Mouse (Mus musculus) myocyte (in vitro differentiated cells): ENCODE measurements around the gene Armh4. TPM values are rescaled to one million over a fixed set of nuclear protein-coding genes. Genes with fewer than 3 reads are reported as not detected.
"Not testable (repeated sequence)": the region's sequence is repeated elsewhere in the genome, so short reads cannot be mapped to it uniquely, and the experiment has no call there.

Source experiments
- H3K27me3 ChIP-seq: one replicate; pipeline ENCODE4 v1.6.1; 2011; ENCODE audit not compliant: control insufficient read depth, insufficient read depth, insufficient read length
- H3K36me3 ChIP-seq: one replicate; pipeline ENCODE4 v1.6.1; 2011; ENCODE audit not compliant: control insufficient read depth, insufficient read depth
- H3K4me2 ChIP-seq: one replicate; pipeline ENCODE4 v1.6.1; 2011; ENCODE audit warnings: low read depth, control low read depth
- H3K4me3 ChIP-seq: one replicate; pipeline ENCODE4 v1.5.1; 2011; ENCODE audit warnings: mild to moderate bottlenecking, control low read depth, moderate library complexity
- H3K79me2 ChIP-seq: one replicate; pipeline ENCODE4 v1.6.1; 2011; ENCODE audit not compliant: control insufficient read depth, insufficient read depth
- H3ac ChIP-seq: one replicate; pipeline ENCODE4 v1.6.1; 2011; ENCODE audit not compliant: control insufficient read depth, insufficient read length
- CEBPB ChIP-seq: IDR thresholded peaks from 2 replicates; pipeline ENCODE4 v1.6.1; 2011; ENCODE audit warnings: mild to moderate bottlenecking, moderate library complexity; ENCODE audit not compliant: poor library complexity, insufficient read depth, severe bottlenecking
- E2F4 ChIP-seq: IDR thresholded peaks from one replicate; pipeline ENCODE4 v1.6.1; 2011; ENCODE audit warnings: mild to moderate bottlenecking, control low read depth, moderate library complexity; ENCODE audit not compliant: insufficient read depth
- MAX ChIP-seq: IDR thresholded peaks from one replicate; pipeline ENCODE4 v1.6.1; 2011; ENCODE audit warnings: low read depth, mild to moderate bottlenecking, control low read depth
- MYOD1 ChIP-seq, 3 experiments: IDR thresholded peaks; one replicate each; pipeline ENCODE4 v1.6.1; 2011; ENCODE audit warnings: control low read depth in 2 of 3, low read depth in 2 of 3, mild to moderate bottlenecking in 2 of 3, moderate library complexity in 1 of 3; ENCODE audit not compliant: insufficient read length in 2 of 3, control insufficient read depth in 1 of 3
- MYOG ChIP-seq, 3 experiments: IDR thresholded peaks; one replicate each; pipeline ENCODE4 v1.6.1; 2011; ENCODE audit warnings: control low read depth in 2 of 3, low read depth in 2 of 3, mild to moderate bottlenecking in 2 of 3; ENCODE audit not compliant: insufficient read length in 2 of 3, control insufficient read depth in 1 of 3, insufficient read depth in 1 of 3
- POLR2A ChIP-seq: IDR thresholded peaks from one replicate; pipeline ENCODE4 v1.6.1; 2011; ENCODE audit warnings: low read depth, mild to moderate bottlenecking, control low read depth, moderate library complexity; ENCODE audit not compliant: insufficient read length
- POLR2AphosphoS2 ChIP-seq: IDR thresholded peaks from one replicate; pipeline ENCODE4 v1.6.1; 2011; ENCODE audit warnings: low read depth, control low read depth; ENCODE audit not compliant: insufficient read length
- REST ChIP-seq: IDR thresholded peaks from one replicate; pipeline ENCODE4 v1.6.1; 2011; ENCODE audit warnings: mild to moderate bottlenecking, control low read depth, moderate library complexity; ENCODE audit not compliant: insufficient read depth, insufficient read length
- SRF ChIP-seq: IDR thresholded peaks from one replicate; pipeline ENCODE4 v1.6.1; 2011; ENCODE audit warnings: low read depth; ENCODE audit not compliant: control insufficient read depth, insufficient read length
- TCF12 ChIP-seq: IDR thresholded peaks from one replicate; pipeline ENCODE4 v1.6.1; 2011; ENCODE audit warnings: mild to moderate bottlenecking, control low read depth; ENCODE audit not compliant: poor library complexity, insufficient read depth, severe bottlenecking
- TCF3 ChIP-seq: IDR thresholded peaks from one replicate; pipeline ENCODE4 v1.6.1; 2011; ENCODE audit warnings: low read depth, control low read depth; ENCODE audit not compliant: insufficient read length
- USF1 ChIP-seq: IDR thresholded peaks from one replicate; pipeline ENCODE4 v1.6.1; 2011; ENCODE audit warnings: low read depth, mild to moderate bottlenecking, control low read depth, moderate library complexity
- polyA plus RNA-seq: library from polyadenylated mRNA; unstranded; fragments of >200 nt; fragmentation: generic; extraction: Trizol; gene quantifications from one replicate; pipeline ENCODE4 v1.2.1, GENCODE M21; 2012; ENCODE audit warnings: missing spikeins

Armh4 gene
- 0.18 TPM for polyA plus RNA-seq

- Histone ChIP-seq H3K4me2 (no peak within 1 kb of the TSS), H3K4me3 (no peak within 1 kb of the TSS), H3ac (no peak within 1 kb of the TSS), H3K27me3 (no peaks in the 10 kb centered on the region), H3K36me3 (no peaks in the 10 kb centered on the region), H3K79me2 (no peaks in the 10 kb centered on the region)
- TF ChIP-seq POLR2A (no peak), TCF3 (no peak), REST (no peak), CEBPB (no peak), E2F4 (no peak), MAX (no peak), MYOD1 (IDR thresholded peaks at IDR 0.05; ENCODE audit: control insufficient read depth in 1 of 3, insufficient read length in 2 of 3, low read depth in 2 of 3) (no peak), SRF (no peak), TCF12 (no peak), POLR2AphosphoS2 (no peak), USF1 (no peak), MYOG (IDR thresholded peaks at IDR 0.05; ENCODE audit: control insufficient read depth in 1 of 3, insufficient read depth in 1 of 3, insufficient read length in 2 of 3, low read depth in 2 of 3) (no peak)
Measured at GRCm38 (mm10) chr14:49782715-49783531, at the start of gene Armh4. Gene Armh4 (minus strand): TSS chr14:49783383.

DNA sequence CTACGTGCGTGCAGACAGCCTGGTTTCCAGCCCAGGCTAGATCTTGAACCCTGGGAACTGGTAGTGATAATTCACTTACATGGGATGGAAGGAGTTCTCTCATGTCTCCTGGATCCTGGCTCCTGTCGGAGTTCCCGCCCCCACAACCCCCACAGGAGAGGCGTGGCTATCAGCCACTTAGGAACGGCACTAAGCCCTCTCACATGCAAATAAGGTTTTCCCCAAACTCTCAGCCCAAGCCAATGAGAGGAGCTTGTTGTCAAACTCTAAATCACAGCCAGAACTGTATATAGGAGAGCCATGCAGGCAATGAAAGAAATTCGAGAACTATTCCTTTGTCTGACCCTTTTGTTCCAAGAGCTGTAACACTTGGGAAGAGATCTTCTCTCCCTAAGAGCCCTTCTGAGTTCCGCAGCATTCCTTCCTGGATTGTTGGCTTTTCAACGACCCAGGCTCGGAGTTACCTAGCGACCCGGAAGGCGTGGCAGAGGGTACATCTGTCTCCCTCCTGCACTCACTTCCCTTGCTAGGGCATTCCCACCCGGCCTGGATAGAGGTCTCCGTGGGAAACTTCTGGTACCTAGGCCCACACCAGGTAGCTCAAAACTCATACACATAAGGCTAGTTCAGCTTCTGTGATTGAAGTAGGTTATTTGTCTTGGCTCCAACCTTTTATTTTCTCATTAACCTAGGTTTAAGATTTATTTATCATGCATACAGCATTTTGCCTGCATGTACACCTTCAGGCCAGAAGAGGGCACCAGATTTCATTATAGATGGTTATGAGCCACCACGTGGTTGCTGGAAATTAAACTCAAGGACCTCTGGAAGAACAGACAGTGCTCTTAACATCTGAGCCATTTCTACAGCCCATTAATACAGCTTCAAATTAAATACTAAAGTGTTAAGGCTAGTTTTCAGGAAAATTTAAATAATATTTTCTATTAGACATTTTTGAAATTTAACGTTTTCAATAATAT is 46.3 kb upstream of the Armh4 start:
- Histone ChIP-seq H3K79me2 (no peaks in the 10 kb centered on the region), H3K4me2 (no peak overlapping the region), H3K36me3 (no peaks in the 10 kb centered on the region), H3K27me3 (no peaks in the 10 kb centered on the region), H3K4me3 (no peak overlapping the region), H3ac (no peak overlapping the region)
- no peak for TF ChIP-seq TCF12
- TF ChIP-seq REST: no peak
- no peak for TF ChIP-seq POLR2A
- TF ChIP-seq SRF: no peak
- no peak for TF ChIP-seq POLR2AphosphoS2
- TF ChIP-seq MAX: no peak
- no peak for TF ChIP-seq USF1
- no peak for TF ChIP-seq CEBPB
- TF ChIP-seq MYOG (IDR thresholded peaks at IDR 0.05; ENCODE audit: control insufficient read depth in 1 of 3, insufficient read depth in 1 of 3, insufficient read length in 2 of 3, low read depth in 2 of 3): no peak
- TF ChIP-seq TCF3: no peak
- no peak for TF ChIP-seq MYOD1 (IDR thresholded peaks at IDR 0.05; ENCODE audit: control insufficient read depth in 1 of 3, insufficient read length in 2 of 3, low read depth in 2 of 3)
- no peak for TF ChIP-seq E2F4

DNA sequence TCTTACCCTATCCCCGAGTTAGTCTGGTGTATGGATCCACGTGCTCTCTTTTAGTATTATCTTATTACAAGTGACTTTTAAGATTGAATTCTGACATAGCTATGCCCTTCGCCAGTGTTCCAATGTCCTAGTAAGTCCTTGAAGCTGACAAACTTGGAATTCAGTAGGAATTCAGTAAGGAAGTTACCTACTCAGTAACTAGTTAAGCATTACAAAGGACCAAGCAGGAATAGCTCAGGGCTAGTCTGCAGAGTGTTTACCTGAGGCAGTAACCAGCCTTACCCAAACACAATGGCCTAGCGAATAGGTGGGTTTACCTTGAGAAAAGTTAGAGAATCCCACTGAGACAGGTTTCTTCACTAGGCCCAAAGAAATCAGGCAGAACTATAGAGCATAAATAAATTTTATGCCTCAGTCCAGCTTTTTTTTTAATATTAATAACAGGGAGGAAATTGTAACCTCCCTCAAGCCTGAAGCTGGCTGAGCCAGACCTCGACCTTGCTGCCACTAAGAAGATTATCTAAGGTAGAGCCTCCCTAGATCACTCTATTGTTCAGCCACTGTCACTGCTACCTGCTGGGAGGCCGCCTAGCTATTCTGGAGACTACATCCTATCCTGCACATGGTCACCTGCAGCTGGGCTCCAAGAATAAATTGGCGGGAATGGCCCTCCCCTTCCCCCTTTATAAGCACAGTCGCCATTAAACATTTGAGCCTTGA is 36.7 kb upstream of the Armh4 start:
- H3K79me2 ChIP-seq, H3ac ChIP-seq, H3K4me3 ChIP-seq, H3K4me2 ChIP-seq, H3K36me3 ChIP-seq, H3K27me3 ChIP-seq: not testable (repeated sequence)

DNA sequence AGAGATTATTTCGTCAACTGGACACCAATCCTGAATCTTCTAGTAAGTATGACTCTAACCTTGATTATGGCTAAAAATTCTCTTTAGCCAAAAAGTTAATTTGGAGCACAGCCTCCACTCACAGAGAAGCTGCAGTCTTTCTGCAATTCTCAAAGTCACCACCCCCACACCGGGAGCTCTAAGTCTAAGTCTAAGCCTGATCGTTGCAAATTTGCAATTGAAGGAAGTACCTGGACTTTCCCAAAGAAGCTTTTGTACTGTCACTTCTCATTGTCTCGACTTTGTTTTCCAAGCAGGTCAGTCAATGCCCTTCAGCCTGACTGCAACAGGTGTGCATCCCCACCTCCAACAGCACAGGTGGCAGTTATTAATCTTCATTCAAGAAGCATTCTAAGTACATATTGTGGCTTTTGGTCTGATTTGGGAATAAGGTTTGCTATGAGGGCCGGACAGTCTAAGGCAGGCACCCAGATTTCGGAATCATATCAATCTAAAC is 35.6 kb upstream of the Armh4 start:
- H3K27me3 ChIP-seq, H3ac ChIP-seq, H3K4me3 ChIP-seq, H3K79me2 ChIP-seq, H3K36me3 ChIP-seq, H3K4me2 ChIP-seq: not testable (repeated sequence)

- not testable (repeated sequence) for H3K4me3 ChIP-seq, H3K27me3 ChIP-seq
Measured at GRCm38 (mm10) chr14:49812966-49813365, 29.8 kb upstream of the Armh4 start.

GRCm38 (mm10) chr14:49805051-49805450 is 21.9 kb upstream of the Armh4 start:
- H3K4me3 ChIP-seq, H3K36me3 ChIP-seq, H3ac ChIP-seq, H3K4me2 ChIP-seq, H3K79me2 ChIP-seq, H3K27me3 ChIP-seq: not testable (repeated sequence)

More at GRCm38 (mm10) chr14:49812966-49813365, 29.8 kb upstream of the Armh4 start:
- not testable (repeated sequence) for H3K4me2 ChIP-seq, H3K79me2 ChIP-seq, H3K36me3 ChIP-seq, H3ac ChIP-seq
